ENCODE assay signal across 24 mouse cellular contexts in genomic region chr11:20917483-20917882, GRCm38 (mm10).
DNase-seq lines count a peak whose midpoint lies in the region; ATAC-seq lines count a peak whose summit lies in the region.
"Had no signal": no experiment of that assay in that cellular context is flagged by ENCODE, and none has a peak within 500 bp of the region (broad histone marks: within the 10 kb centered on the region; RNA-seq: fewer than 3 reads in every experiment).

No protein-coding gene starts in this region.

- no peaks in the 10 kb centered on the region for H3K27me3 ChIP-seq in heart, embryonic 11.5 days (ENCODE audit: control insufficient read depth, insufficient read depth, low read length)
- peaks cover 6% of the 10 kb centered on the region for H3K27me3 ChIP-seq in liver, embryonic 12.5 days (replicated peaks)
- H3K27me3 ChIP-seq: embryonic facial prominence, embryonic 13.5 days; midbrain, embryonic 12.5 days had no signal

- H3K4me3 ChIP-seq in heart, embryonic 11.5 days (ENCODE audit: low read depth, low read length): no peak overlapping the region
- no peak overlapping the region for H3K4me3 ChIP-seq in liver, embryonic 12.5 days
- H3K4me3 ChIP-seq: embryonic facial prominence, embryonic 13.5 days; forebrain, embryonic 13.5 days; gastrocnemius, adult 2 months; midbrain, embryonic 12.5 days had no signal

- H3K4me1 ChIP-seq in heart, embryonic 11.5 days (ENCODE audit: control insufficient read depth, insufficient read depth, low read length): peaks cover 16% of the 10 kb centered on the region
- peaks cover 67% of the 10 kb centered on the region for H3K4me1 ChIP-seq in liver, embryonic 12.5 days

- H3K9ac ChIP-seq in heart, embryonic 11.5 days (ENCODE audit: low read depth, low read length): no peak overlapping the region
- H3K9ac ChIP-seq in liver, embryonic 12.5 days: peak overlapping the region; percentile 64
- H3K9ac ChIP-seq: embryonic facial prominence, embryonic 13.5 days; forebrain, embryonic 13.5 days; midbrain, embryonic 12.5 days had no signal

- DNase-seq in heart, postnatal 36 days: no peak
- peak; percentile 32 for DNase-seq in thymus, postnatal 0 days (ENCODE audit: low spot score)
- DNase-seq in thymus, postnatal 14 days: no peak
- DNase-seq in embryo, embryonic 10 days (ENCODE audit: low spot score): no peak
- no peak for DNase-seq in layer of hippocampus, postnatal 25 days (ENCODE audit: extremely low spot score in 1 of 2, low spot score in 1 of 2)
- DNase-seq in cerebellum, postnatal 4 days (ENCODE audit: low spot score in 2 of 2): no peak
- DNase-seq: adrenal gland, adult 2 months; cerebellum, adult 18-20 months; cerebellum, postnatal 14 days; embryo, embryonic 11 days; gastrocnemius, adult 2 months; kidney, postnatal 36 days; lung, adult 18-20 months; lung, postnatal 10 days; right cerebral cortex, postnatal 25 days; spleen, adult 18-20 months; thymus, postnatal 25 days had no signal

- WGBS in heart, embryonic 11.5 days (ENCODE audit: insufficient replicate concordance): 33% methylated on average over 5 of the region's 5 CpGs
- 17% methylated on average over 5 of the region's 5 CpGs for WGBS in liver, embryonic 12.5 days (ENCODE audit: insufficient replicate concordance)

- no peaks in the 10 kb centered on the region for H3K9me3 ChIP-seq in heart, embryonic 11.5 days (replicated peaks; ENCODE audit: control insufficient read depth, low read length)
- no peaks in the 10 kb centered on the region for H3K9me3 ChIP-seq in liver, embryonic 12.5 days (replicated peaks)
- H3K9me3 ChIP-seq: embryonic facial prominence, embryonic 13.5 days; forebrain, embryonic 13.5 days; midbrain, embryonic 12.5 days had no signal

- peak overlapping the region; percentile 78 for H3K27ac ChIP-seq in heart, embryonic 11.5 days (ENCODE audit: low read depth, low read length)
- H3K27ac ChIP-seq in liver, embryonic 12.5 days: peak overlapping the region; percentile 99
- H3K27ac ChIP-seq: embryonic facial prominence, embryonic 13.5 days; forebrain, embryonic 13.5 days; hindbrain, postnatal 0 days; midbrain, embryonic 12.5 days had no signal

- ATAC-seq in heart, embryonic 11.5 days (replicated peaks; ENCODE audit: insufficient number of reproducible peaks, low FRiP score, low TSS enrichment): no peak
- no peak for ATAC-seq in liver, embryonic 12.5 days
- ATAC-seq: forebrain, embryonic 13.5 days; hindbrain, postnatal 0 days; intestine, embryonic 16.5 days had no signal

- intact Hi-C loops in heart, postnatal 36 days (cut with DNase I): loop anchor here (2.0 kb wide), 2 partner anchors 39 to 173 kb away; partner anchors contain the start of gene Peli1

- H3K4me2 ChIP-seq in heart, embryonic 11.5 days: no peak overlapping the region
- H3K4me2 ChIP-seq in liver, embryonic 12.5 days: no peak overlapping the region; the same call in 1 of the 2 replicates
- H3K4me2 ChIP-seq: embryonic facial prominence, embryonic 13.5 days; forebrain, embryonic 13.5 days; midbrain, embryonic 12.5 days had no signal

- no peaks in the 10 kb centered on the region for H3K36me3 ChIP-seq in heart, embryonic 11.5 days (ENCODE audit: control insufficient read depth, insufficient read depth, low read length)
- H3K36me3 ChIP-seq in liver, embryonic 12.5 days: no peaks in the 10 kb centered on the region
- H3K36me3 ChIP-seq: embryonic facial prominence, embryonic 13.5 days; midbrain, embryonic 12.5 days had no signal
